In the genomic region with DNA sequence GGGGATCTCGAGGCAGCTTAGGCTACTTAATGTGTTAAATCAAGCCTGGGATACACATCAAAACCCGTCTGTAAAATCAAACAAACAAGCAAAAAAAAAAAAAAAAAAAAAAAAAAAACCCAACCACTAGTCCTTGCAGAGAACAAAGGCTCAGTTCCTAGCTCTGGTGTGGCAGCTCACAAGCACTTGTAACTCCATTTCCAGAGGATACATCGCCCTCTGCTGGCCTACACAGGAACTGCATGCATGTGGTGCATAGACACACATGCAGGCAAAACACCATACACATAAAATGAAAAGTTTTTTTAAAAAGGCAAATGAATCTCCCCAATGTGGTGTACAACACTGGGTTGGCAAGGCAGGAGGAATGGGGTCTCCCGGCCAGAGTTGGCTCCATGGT, we compare ENCODE assay signal across 8 mouse cellular contexts. TPM values are rescaled to one million over a fixed set of nuclear protein-coding genes. Genes with fewer than 3 reads are reported as not detected.
A peak's percentile ranks its signal among the peaks of the same experiment; 100 is the strongest.
DNase-seq lines count a peak whose midpoint lies in the region; ATAC-seq and TF ChIP-seq lines count a peak whose summit lies in the region.

No protein-coding gene starts in this region.

- H3K79me2 ChIP-seq in MEL (ENCODE audit: control insufficient read depth, insufficient read depth, low read length, poor library complexity) = no peaks in the 10 kb centered on the region

- no peak for TF ChIP-seq EP300 in MEL (IDR thresholded peaks at IDR 0.05; ENCODE audit: low read depth in 1 of 2, low read length in 2 of 2)

- H3K9me3 ChIP-seq in MEL (replicated peaks; ENCODE audit: insufficient read depth, low read length) = no peaks in the 10 kb centered on the region
- H3K9me3 ChIP-seq in midbrain, postnatal 0 days (ENCODE audit: low read length) = no peaks in the 10 kb centered on the region

- peaks cover 0 to 11% of the 10 kb centered on the region in 2 experiments; a peak in 2 of 4 replicates for H3K36me3 ChIP-seq in MEL (ENCODE audit: control insufficient read depth in 1 of 2, insufficient read depth in 2 of 2, low read length in 2 of 2)
- H3K36me3 ChIP-seq in midbrain, postnatal 0 days (ENCODE audit: insufficient read depth, low read length) = no peaks in the 10 kb centered on the region
- H3K36me3 ChIP-seq in testis, adult 2 months (ENCODE audit: control insufficient read depth, insufficient read depth, low read length) = no peaks in the 10 kb centered on the region

- H3K4me1 ChIP-seq in MEL (ENCODE audit: control insufficient read depth in 1 of 2, insufficient read depth in 2 of 2, low read length in 2 of 2) = peaks cover 0 to 19% of the 10 kb centered on the region in 2 experiments; a peak in 2 of 4 replicates
- H3K4me1 ChIP-seq in midbrain, postnatal 0 days (ENCODE audit: insufficient read depth, low read length) = no peaks in the 10 kb centered on the region
- peaks cover 7% of the 10 kb centered on the region for H3K4me1 ChIP-seq in testis, adult 2 months (ENCODE audit: control insufficient read depth, insufficient read depth, low read length)

- peaks cover 0 to 2% of the 10 kb centered on the region in 2 experiments; a peak in 2 of 4 replicates for H3K27me3 ChIP-seq in MEL (ENCODE audit: control insufficient read depth in 1 of 2, insufficient read depth in 2 of 2, low read length in 2 of 2)
- no peaks in the 10 kb centered on the region for H3K27me3 ChIP-seq in midbrain, postnatal 0 days (ENCODE audit: insufficient read depth, low read length)
- no peaks in the 10 kb centered on the region for H3K27me3 ChIP-seq in testis, adult 2 months (ENCODE audit: control insufficient read depth, insufficient read depth, low read length)

- peak; percentile 77 to 86 (median 79) for TF ChIP-seq CTCF in MEL (IDR thresholded peaks at IDR 0.05 in 2 of 3, conservative IDR thresholded peaks at IDR 0.05 in 1 of 3; ENCODE audit: control insufficient read depth in 1 of 3, insufficient read depth in 1 of 3, low read depth in 2 of 3, low read length in 3 of 3, poor library complexity in 1 of 3, severe bottlenecking in 1 of 3)
- TF ChIP-seq CTCF in midbrain, postnatal 0 days (IDR thresholded peaks at IDR 0.05) = peak; percentile 73
- peak; percentile 88; the same call in 1 of the 2 replicates for TF ChIP-seq CTCF in testis, adult 2 months (IDR thresholded peaks at IDR 0.05; ENCODE audit: control insufficient read depth, insufficient read depth, insufficient replicate concordance, low read depth, low read length)

- H3K4me3 ChIP-seq in MEL (ENCODE audit: control insufficient read depth in 1 of 2, insufficient read depth in 1 of 2, low read depth in 2 of 2, low read length in 2 of 2) = peak overlapping the region in 1 of 2 experiments; percentile 15; a peak in 2 of 4 replicates
- no peak overlapping the region for H3K4me3 ChIP-seq in midbrain, postnatal 0 days (ENCODE audit: low read depth, low read length)
- no peak overlapping the region for H3K4me3 ChIP-seq in testis, adult 2 months (ENCODE audit: control insufficient read depth, low read depth, low read length)

- peak; percentile 81 for TF ChIP-seq RAD21 in MEL (IDR thresholded peaks at IDR 0.05; ENCODE audit: low read depth, low read length)

- no peak for TF ChIP-seq POLR2A in MEL (IDR thresholded peaks at IDR 0.05; ENCODE audit: control insufficient read depth in 1 of 2, insufficient read depth in 1 of 2, low read depth in 1 of 2, low read length in 2 of 2, poor library complexity in 1 of 2)
- no peak for TF ChIP-seq POLR2A in testis, adult 2 months (IDR thresholded peaks at IDR 0.05; ENCODE audit: control insufficient read depth, low read depth, low read length)

- DNase-seq in cerebellum, adult 18-20 months = peak; percentile 73 to 80
- peak; percentile 93 for DNase-seq in MEL (ENCODE audit: low read depth, low spot score)
- peak; percentile 71 for DNase-seq in cerebellum, adult 8-10 months
- DNase-seq in gastrocnemius, postnatal 25 days = peak; percentile 37
- peak; percentile 85 to 88 for DNase-seq in kidney, postnatal 4 days
- peak; percentile 55 for DNase-seq in midbrain, postnatal 0 days (ENCODE audit: low spot score)

- no peak overlapping the region for H3K4me2 ChIP-seq in midbrain, postnatal 0 days (ENCODE audit: low read depth, low read length, poor library complexity, severe bottlenecking)

- WGBS in midbrain, postnatal 0 days = 56% methylated on average over 4 of the region's 4 CpGs

- peak overlapping the region; percentile 20; the same call in 1 of the 2 replicates for H3K9ac ChIP-seq in MEL (ENCODE audit: control insufficient read depth, low read depth, low read length, poor library complexity, severe bottlenecking)
- no peak overlapping the region for H3K9ac ChIP-seq in midbrain, postnatal 0 days (replicated peaks; ENCODE audit: low read length, poor library complexity, severe bottlenecking)

- ATAC-seq in cerebellum, adult (ENCODE audit: insufficient number of reproducible peaks, low FRiP score, low TSS enrichment) = no peak
- ATAC-seq in midbrain, postnatal 0 days (ENCODE audit: low FRiP score) = no peak

- no peak overlapping the region for H3K27ac ChIP-seq in MEL (ENCODE audit: control insufficient read depth, low read depth, low read length)
- no peak overlapping the region for H3K27ac ChIP-seq in midbrain, postnatal 0 days (ENCODE audit: low read depth, low read length)
- H3K27ac ChIP-seq in testis, adult 2 months (ENCODE audit: control insufficient read depth, insufficient read depth, low read depth, low read length) = no peak overlapping the region

TF ChIP-seq in MEL, 35 proteins besides CTCF, POLR2A, EP300 and RAD21:
- TF ChIP-seq CHD1 (IDR thresholded peaks at IDR 0.05; ENCODE audit: low read depth, low read length) = no peak
- TF ChIP-seq SIN3A (IDR thresholded peaks at IDR 0.05; ENCODE audit: low read length) = peak; percentile 22; the same call in 1 of the 2 replicates
- no peak for TF ChIP-seq GABPA (IDR thresholded peaks at IDR 0.05; ENCODE audit: low read depth, low read length)
- no peak for TF ChIP-seq TCF12 (IDR thresholded peaks at IDR 0.05; ENCODE audit: low read depth, low read length)
- TF ChIP-seq POLR2AphosphoS2 (IDR thresholded peaks at IDR 0.05; ENCODE audit: low read length) = no peak
- TF ChIP-seq GATA1 (IDR thresholded peaks at IDR 0.05; ENCODE audit: low read depth, low read length) = no peak
- TF ChIP-seq ELF1 (IDR thresholded peaks at IDR 0.05; ENCODE audit: low read depth, low read length) = no peak
- peak; percentile 92 for TF ChIP-seq SMC3 (IDR thresholded peaks at IDR 0.05; ENCODE audit: low read depth, low read length)
- TF ChIP-seq ZKSCAN1 (IDR thresholded peaks at IDR 0.05; ENCODE audit: low read depth, low read length) = no peak
- no peak for TF ChIP-seq UBTF (IDR thresholded peaks at IDR 0.05; ENCODE audit: borderline replicate concordance, insufficient read depth, low read depth, low read length)
- TF ChIP-seq HCFC1 (IDR thresholded peaks at IDR 0.05; ENCODE audit: low read depth, low read length) = no peak
- TF ChIP-seq POLR2AphosphoS5 (IDR thresholded peaks at IDR 0.05; ENCODE audit: borderline replicate concordance, low read depth, low read length) = no peak
- no peak for TF ChIP-seq MEF2A (IDR thresholded peaks at IDR 0.05; ENCODE audit: extremely low read depth, insufficient replicate concordance, low read depth, low read length, poor library complexity, severe bottlenecking)
- TF ChIP-seq ZC3H11A (IDR thresholded peaks at IDR 0.05; ENCODE audit: low read depth, low read length) = peak; percentile 93
- 0 out of 2 replicates have a peak, but pooled peaks have one; percentile 25 for TF ChIP-seq MYC (IDR thresholded peaks at IDR 0.05; ENCODE audit: low read depth, low read length)
- TF ChIP-seq BHLHE40 (IDR thresholded peaks at IDR 0.05; ENCODE audit: borderline replicate concordance, low read depth, low read length) = no peak
- TF ChIP-seq TBP (IDR thresholded peaks at IDR 0.05; ENCODE audit: low read depth, low read length) = no peak

RNA-seq across cellular contexts. Expression of gene Slc7a8, which starts 4.2 kb away (rescaled TPM):
- 0.07 and 0.08 TPM in 2 replicates for total RNA-seq in MEL (2012; rRNA removed)
- under 1 TPM in 1 of 2 experiments, not detected in 1; 0.29 TPM for polyA plus RNA-seq in MEL (2012; ENCODE audit: insufficient read depth in 1 of 2, insufficient read length in 2 of 2, low read depth in 1 of 2, low replicate concordance in 2 of 2, missing spikeins in 1 of 2)
- total RNA-seq in gastrocnemius, postnatal 25 days (2021) = 10 to 100 TPM; 12.3 to 13.0 TPM
- 10.3 and 11.3 TPM in 2 replicates for total RNA-seq in midbrain, postnatal 0 days (2014; rRNA removed)
- 8.8 and 9.7 TPM in 2 replicates for polyA plus RNA-seq in midbrain, postnatal 0 days (2015; fragmentation: Nextera tagmentation; extraction: Ambion mirVana)
- polyA plus RNA-seq in testis, adult 2 months (2012; rRNA removed) = 18.8 and 27.5 TPM in 2 replicates

RNA-seq across cellular contexts. Expression of gene Rnf212b, which starts 28.0 kb away (rescaled TPM):
- not detected in 2 replicates for total RNA-seq in MEL (2012; rRNA removed)
- polyA plus RNA-seq in MEL (2012; ENCODE audit: insufficient read depth in 1 of 2, insufficient read length in 2 of 2, low read depth in 1 of 2, low replicate concordance in 2 of 2, missing spikeins in 1 of 2) = not detected
- 1 to 10 TPM; 1.3 to 2.0 TPM for total RNA-seq in gastrocnemius, postnatal 25 days (2021)
- total RNA-seq in midbrain, postnatal 0 days (2014; rRNA removed) = 0.38 TPM in 1 of 2 replicates, not detected in the other
- polyA plus RNA-seq in midbrain, postnatal 0 days (2015; fragmentation: Nextera tagmentation; extraction: Ambion mirVana) = not detected in 2 replicates
- 9.1 and 9.5 TPM in 2 replicates for polyA plus RNA-seq in testis, adult 2 months (2012; rRNA removed)

Comparison
In these comparisons a context has a peak if more than half of its experiments do, and no peak if none do; other contexts are left out.
1. DNase-seq: peak in every context shown above with its lines; median percentile 93 in MEL; 86 in kidney, postnatal 4 days; 76 in cerebellum, adult 18-20 months; 71 in cerebellum, adult 8-10 months; 55 in midbrain, postnatal 0 days; 37 in gastrocnemius, postnatal 25 days.
2. RNA of gene Slc7a8, which starts 4.2 kb away (total RNA-seq): 12.3 to 13.0 TPM in gastrocnemius, postnatal 25 days and 10.3 to 11.3 TPM in midbrain, postnatal 0 days; 0.07 to 0.08 TPM in MEL; every median in the first group is over 10 times any median in the second.
3. Peak in every context shown above with its lines, with median percentiles within 50 percentile points of each other: CTCF ChIP-seq.